8 mouse cellular contexts compared by ENCODE assay signal in the genomic region with DNA sequence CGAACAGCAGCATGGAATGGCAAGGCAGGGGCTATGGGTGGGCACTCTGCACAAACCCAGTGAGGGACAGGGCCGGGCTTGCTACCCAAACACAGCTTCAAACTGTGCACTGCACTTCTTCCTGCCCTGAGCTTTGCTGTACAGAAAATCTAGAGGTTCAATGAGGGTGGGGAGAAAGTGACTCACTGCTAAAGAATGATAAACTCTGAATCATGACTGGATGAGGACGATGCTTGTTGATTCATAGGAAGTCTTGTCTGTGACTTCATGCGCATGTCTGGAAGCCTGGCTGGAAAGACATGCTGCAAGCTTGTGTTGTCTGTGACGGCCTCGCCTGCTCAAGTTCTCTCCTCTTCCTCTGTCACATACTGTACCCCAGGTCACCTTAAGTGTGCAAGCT.
DNase-seq lines count a peak whose midpoint lies in the region; ATAC-seq and TF ChIP-seq lines count a peak whose summit lies in the region.
"Had no signal": no experiment of that assay in that cellular context is flagged by ENCODE, and none has a peak within 500 bp of the region (broad histone marks: within the 10 kb centered on the region; RNA-seq: fewer than 3 reads in every experiment).

No protein-coding gene starts in this region.

- TF ChIP-seq RAD21 in MEL (IDR thresholded peaks at IDR 0.05; ENCODE audit: low read depth, low read length) = no peak

- no peak overlapping the region for H3K4me3 ChIP-seq in limb, embryonic 14.5 days (replicated peaks; ENCODE audit: low read length)
- H3K4me3 ChIP-seq in limb, embryonic 10.5 days = no peak overlapping the region
- H3K4me3 ChIP-seq in MEL (ENCODE audit: control insufficient read depth in 1 of 2, insufficient read depth in 1 of 2, low read depth in 2 of 2, low read length in 2 of 2) = no peak overlapping the region

- no peak for TF ChIP-seq POLR2A in limb, embryonic 14.5 days (IDR thresholded peaks at IDR 0.05; ENCODE audit: borderline replicate concordance, extremely low read depth, insufficient read depth, insufficient read length)
- no peak for TF ChIP-seq POLR2A in MEL (IDR thresholded peaks at IDR 0.05; ENCODE audit: control insufficient read depth in 1 of 2, insufficient read depth in 1 of 2, low read depth in 1 of 2, low read length in 2 of 2, poor library complexity in 1 of 2)

- ATAC-seq in limb, embryonic 14.5 days (ENCODE audit: low FRiP score, low read depth) = no peak

- H3K36me3 ChIP-seq in limb, embryonic 14.5 days (ENCODE audit: control insufficient read depth, insufficient read depth, low read length) = no peaks in the 10 kb centered on the region
- H3K36me3 ChIP-seq in limb, embryonic 10.5 days = 0 out of 2 replicates have a peak, but pooled peaks cover 3% of the 10 kb centered on the region
- peaks cover 0 to 15% of the 10 kb centered on the region in 2 experiments; a peak in 2 of 4 replicates for H3K36me3 ChIP-seq in MEL (ENCODE audit: control insufficient read depth in 1 of 2, insufficient read depth in 2 of 2, low read length in 2 of 2)

- 68% methylated on average over 6 of the region's 6 CpGs for WGBS in limb, embryonic 14.5 days
- WGBS in limb, embryonic 10.5 days = 88% methylated on average over 6 of the region's 6 CpGs

- H3K9me3 ChIP-seq in limb, embryonic 14.5 days (ENCODE audit: control insufficient read depth, low read length) = no peaks in the 10 kb centered on the region
- H3K9me3 ChIP-seq in limb, embryonic 10.5 days (replicated peaks) = no peaks in the 10 kb centered on the region
- no peaks in the 10 kb centered on the region for H3K9me3 ChIP-seq in MEL (replicated peaks; ENCODE audit: insufficient read depth, low read length)

- H3K79me2 ChIP-seq in MEL (ENCODE audit: control insufficient read depth, insufficient read depth, low read length, poor library complexity) = no peaks in the 10 kb centered on the region

- TF ChIP-seq EP300 in MEL (IDR thresholded peaks at IDR 0.05; ENCODE audit: low read depth in 1 of 2, low read length in 2 of 2) = no peak

- no peak overlapping the region for H3K9ac ChIP-seq in limb, embryonic 14.5 days (ENCODE audit: low read depth, low read length, severe bottlenecking)
- H3K9ac ChIP-seq in MEL (ENCODE audit: control insufficient read depth, low read depth, low read length, poor library complexity, severe bottlenecking) = no peak overlapping the region

- H3K4me2 ChIP-seq in limb, embryonic 14.5 days (replicated peaks; ENCODE audit: low read depth, low read length, severe bottlenecking) = no peak overlapping the region

- DNase-seq in limb, embryonic 14.5 days (ENCODE audit: low spot score) = peak; percentile 35
- DNase-seq in limb, embryonic 10.5 days (ENCODE audit: low spot score) = no peak
- peak; percentile 51 for DNase-seq in MEL (ENCODE audit: low read depth, low spot score)
- DNase-seq in adrenal gland, postnatal 25 days = peak; percentile 13
- DNase-seq in lung, postnatal 36 days = peak; percentile 36
- DNase-seq in right cerebral cortex, adult 2 months (ENCODE audit: low spot score in 2 of 2) = no peak
- no peak for DNase-seq in spleen, adult 12 weeks (ENCODE audit: low spot score)
- DNase-seq: cerebellum, adult 8-10 months had no signal

- no peak for TF ChIP-seq CTCF in MEL (IDR thresholded peaks at IDR 0.05 in 2 of 3, conservative IDR thresholded peaks at IDR 0.05 in 1 of 3; ENCODE audit: control insufficient read depth in 1 of 3, insufficient read depth in 1 of 3, low read depth in 2 of 3, low read length in 3 of 3, poor library complexity in 1 of 3, severe bottlenecking in 1 of 3)

- no peaks in the 10 kb centered on the region for H3K27me3 ChIP-seq in limb, embryonic 14.5 days (ENCODE audit: control insufficient read depth, insufficient read depth, low read length)
- peaks cover 25% of the 10 kb centered on the region for H3K27me3 ChIP-seq in limb, embryonic 10.5 days (ENCODE audit: low read depth, poor library complexity, severe bottlenecking)
- H3K27me3 ChIP-seq in MEL (ENCODE audit: control insufficient read depth in 1 of 2, insufficient read depth in 2 of 2, low read length in 2 of 2) = no peaks in the 10 kb centered on the region

- H3K27ac ChIP-seq in limb, embryonic 14.5 days (replicated peaks; ENCODE audit: low read depth, low read length) = no peak overlapping the region
- H3K27ac ChIP-seq in limb, embryonic 10.5 days = no peak overlapping the region; the same call in 1 of the 2 replicates
- no peak overlapping the region for H3K27ac ChIP-seq in MEL (ENCODE audit: control insufficient read depth, low read depth, low read length)

- H3K4me1 ChIP-seq in limb, embryonic 14.5 days (ENCODE audit: control insufficient read depth, insufficient read depth, low read length) = no peaks in the 10 kb centered on the region; the same call in 1 of the 2 replicates
- H3K4me1 ChIP-seq in limb, embryonic 10.5 days = peaks cover 21% of the 10 kb centered on the region
- H3K4me1 ChIP-seq in MEL (ENCODE audit: control insufficient read depth in 1 of 2, insufficient read depth in 2 of 2, low read length in 2 of 2) = peaks cover 2 to 19% of the 10 kb centered on the region in 2 experiments; a peak in 3 of 4 replicates

TF ChIP-seq in MEL, 35 proteins besides CTCF, POLR2A, EP300 and RAD21:
- TF ChIP-seq JUND (IDR thresholded peaks at IDR 0.05; ENCODE audit: low read depth, low read length) = 0 out of 2 replicates have a peak, but pooled peaks have one; percentile 33
- no peak for TF ChIP-seq HCFC1 (IDR thresholded peaks at IDR 0.05; ENCODE audit: low read depth, low read length)
- no peak for TF ChIP-seq ETS1 (IDR thresholded peaks at IDR 0.05; ENCODE audit: low read depth, low read length)
- no peak for TF ChIP-seq MYC (IDR thresholded peaks at IDR 0.05; ENCODE audit: low read depth, low read length)
- no peak for TF ChIP-seq SIN3A (IDR thresholded peaks at IDR 0.05; ENCODE audit: low read length)
- TF ChIP-seq MAX (IDR thresholded peaks at IDR 0.05; ENCODE audit: low read length) = no peak
- no peak for TF ChIP-seq TCF12 (IDR thresholded peaks at IDR 0.05; ENCODE audit: low read depth, low read length)

Comparison
In these comparisons a context has a peak if more than half of its experiments do, and no peak if none do; other contexts are left out.
1. DNase-seq: peak in limb, embryonic 14.5 days (single experiment), MEL (single experiment), adrenal gland, postnatal 25 days (single experiment) and lung, postnatal 36 days (single experiment); none in limb, embryonic 10.5 days (single experiment), right cerebral cortex, adult 2 months (0 of 2) and spleen, adult 12 weeks (single experiment).